Mouse (Mus musculus): ENCODE data around the gene Aprt. TPM values are rescaled to one million over a fixed set of nuclear protein-coding genes. Genes with fewer than 3 reads are reported as not detected.

The Aprt gene
- total and polyA plus RNA-seq, 2 experiments, result 59.8 to 105 TPM

DNA sequence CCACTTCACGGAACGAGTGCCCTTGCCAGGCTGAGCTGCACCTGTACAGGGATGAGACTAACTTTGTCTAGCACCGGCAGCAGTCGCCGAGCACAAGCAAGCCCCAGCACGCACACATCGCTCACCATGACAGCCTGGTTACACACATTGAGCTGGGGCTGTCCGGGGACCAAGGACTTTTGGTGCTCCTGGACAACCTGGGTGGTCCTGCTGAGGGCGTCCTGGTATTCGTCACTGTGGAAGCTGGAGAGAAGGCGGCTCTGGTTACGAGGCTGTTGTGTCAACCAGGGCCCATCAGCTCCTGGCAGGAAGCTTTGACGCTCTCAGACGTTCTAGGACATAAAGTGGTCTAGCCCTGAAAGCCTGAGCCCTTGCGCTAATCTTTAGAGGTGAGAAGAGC lies 4.2 kb upstream of the Aprt start:
- no peaks in the 10 kb centered on the region for H3K79me2 ChIP-seq (ENCODE audit: control insufficient read depth, insufficient read depth, low read length)
- no peak overlapping the region for H3K4me3 ChIP-seq (ENCODE audit: insufficient read depth, low read depth, low read length)
- DNase-seq (ENCODE audit: extremely low read depth, low read depth, low spot score), result no peak
- H3K36me3 ChIP-seq (ENCODE audit: control insufficient read depth, insufficient read depth, low read length), result no peaks in the 10 kb centered on the region
- H3K27ac ChIP-seq (replicated peaks; ENCODE audit: insufficient read depth, low read depth, low read length), result no peak overlapping the region
- 89% methylated on average over 14 of the region's 15 CpGs for WGBS
- no peaks in the 10 kb centered on the region for H3K27me3 ChIP-seq (ENCODE audit: control insufficient read depth, insufficient read depth, low read length)
- TF ChIP-seq POLR2A (IDR thresholded peaks at IDR 0.05; ENCODE audit: extremely low read depth, insufficient read depth, low read length), result no peak
- no peak for TF ChIP-seq CTCF (IDR thresholded peaks at IDR 0.05; ENCODE audit: low read depth, low read length)
- peaks cover 5% of the 10 kb centered on the region for H3K4me1 ChIP-seq (ENCODE audit: control insufficient read depth, insufficient read depth, low read length)
- no peak overlapping the region for H3K9ac ChIP-seq (ENCODE audit: low read depth, low read length)

DNA sequence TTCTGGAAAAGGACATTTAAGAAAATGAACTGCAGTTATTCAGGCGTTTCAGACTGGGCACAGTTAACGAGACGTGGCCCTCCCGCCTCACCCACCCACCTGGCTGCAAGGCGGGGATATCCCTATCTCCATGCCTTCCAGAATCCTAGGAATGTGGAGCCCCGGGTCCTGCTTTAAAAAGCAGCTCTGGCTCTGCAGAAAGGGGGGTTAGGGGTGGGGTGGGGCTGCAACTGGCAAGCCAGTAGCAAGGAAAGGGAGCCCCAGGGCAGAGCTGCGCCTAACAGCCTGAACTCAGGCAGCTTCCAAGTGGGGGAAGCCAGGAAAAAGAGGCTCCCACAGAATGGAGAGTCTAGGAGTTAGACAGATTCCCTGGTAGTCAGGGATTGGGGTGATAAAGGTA lies 2.5 kb upstream of the Aprt start:
- H3K79me2 ChIP-seq (ENCODE audit: control insufficient read depth, insufficient read depth, low read length), result no peaks in the 10 kb centered on the region
- DNase-seq (ENCODE audit: extremely low read depth, low read depth, low spot score), result no peak
- H3K9ac ChIP-seq (ENCODE audit: low read depth, low read length), result no peak overlapping the region
- H3K4me3 ChIP-seq (ENCODE audit: insufficient read depth, low read depth, low read length), result no peak overlapping the region
- H3K36me3 ChIP-seq (ENCODE audit: control insufficient read depth, insufficient read depth, low read length), result no peaks in the 10 kb centered on the region
- H3K27ac ChIP-seq (replicated peaks; ENCODE audit: insufficient read depth, low read depth, low read length), result no peak overlapping the region
- peaks cover 20% of the 10 kb centered on the region for H3K4me1 ChIP-seq (ENCODE audit: control insufficient read depth, insufficient read depth, low read length)
- no peaks in the 10 kb centered on the region for H3K27me3 ChIP-seq (ENCODE audit: control insufficient read depth, insufficient read depth, low read length)
- 84% methylated on average over 7 of the region's 7 CpGs for WGBS
- no peak for TF ChIP-seq POLR2A (IDR thresholded peaks at IDR 0.05; ENCODE audit: extremely low read depth, insufficient read depth, low read length)
- TF ChIP-seq CTCF (IDR thresholded peaks at IDR 0.05; ENCODE audit: low read depth, low read length), result no peak

DNA sequence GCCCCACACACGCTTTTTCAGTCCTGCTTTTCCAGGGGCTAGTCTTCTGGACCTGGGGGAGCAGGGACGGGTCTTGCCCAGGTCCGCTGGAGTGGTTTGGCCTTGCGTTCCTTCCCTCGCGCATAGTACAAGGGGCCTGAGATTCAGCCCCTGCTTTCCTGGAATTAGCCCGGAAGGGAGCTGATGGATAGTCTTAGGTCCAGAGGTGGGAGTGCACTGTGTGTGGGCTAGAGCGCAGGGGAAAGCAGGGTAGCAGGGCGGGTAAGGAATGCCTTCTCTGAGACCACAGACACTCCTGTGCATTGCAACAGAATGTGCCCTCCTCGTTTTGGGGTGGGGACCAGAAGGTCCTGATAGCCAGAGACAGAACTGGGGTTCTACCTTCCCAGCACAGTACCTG lies 407 bp upstream of the Aprt start:
- H3K27ac ChIP-seq (replicated peaks; ENCODE audit: insufficient read depth, low read depth, low read length), result no peak overlapping the region
- WGBS, result 66% methylated on average over 10 of the region's 10 CpGs
- TF ChIP-seq POLR2A (IDR thresholded peaks at IDR 0.05; ENCODE audit: extremely low read depth, insufficient read depth, low read length) (no peak), CTCF (IDR thresholded peaks at IDR 0.05; ENCODE audit: low read depth, low read length) (no peak)
- peaks cover 20% of the 10 kb centered on the region for H3K4me1 ChIP-seq (ENCODE audit: control insufficient read depth, insufficient read depth, low read length)
- H3K9ac ChIP-seq (ENCODE audit: low read depth, low read length), result no peak overlapping the region
- DNase-seq (ENCODE audit: extremely low read depth, low read depth, low spot score), result no peak
- H3K27me3 ChIP-seq (ENCODE audit: control insufficient read depth, insufficient read depth, low read length), result no peaks in the 10 kb centered on the region
- no peaks in the 10 kb centered on the region for H3K36me3 ChIP-seq (ENCODE audit: control insufficient read depth, insufficient read depth, low read length)
- H3K4me3 ChIP-seq (ENCODE audit: insufficient read depth, low read depth, low read length), result no peak overlapping the region
- no peaks in the 10 kb centered on the region for H3K79me2 ChIP-seq (ENCODE audit: control insufficient read depth, insufficient read depth, low read length)

DNA sequence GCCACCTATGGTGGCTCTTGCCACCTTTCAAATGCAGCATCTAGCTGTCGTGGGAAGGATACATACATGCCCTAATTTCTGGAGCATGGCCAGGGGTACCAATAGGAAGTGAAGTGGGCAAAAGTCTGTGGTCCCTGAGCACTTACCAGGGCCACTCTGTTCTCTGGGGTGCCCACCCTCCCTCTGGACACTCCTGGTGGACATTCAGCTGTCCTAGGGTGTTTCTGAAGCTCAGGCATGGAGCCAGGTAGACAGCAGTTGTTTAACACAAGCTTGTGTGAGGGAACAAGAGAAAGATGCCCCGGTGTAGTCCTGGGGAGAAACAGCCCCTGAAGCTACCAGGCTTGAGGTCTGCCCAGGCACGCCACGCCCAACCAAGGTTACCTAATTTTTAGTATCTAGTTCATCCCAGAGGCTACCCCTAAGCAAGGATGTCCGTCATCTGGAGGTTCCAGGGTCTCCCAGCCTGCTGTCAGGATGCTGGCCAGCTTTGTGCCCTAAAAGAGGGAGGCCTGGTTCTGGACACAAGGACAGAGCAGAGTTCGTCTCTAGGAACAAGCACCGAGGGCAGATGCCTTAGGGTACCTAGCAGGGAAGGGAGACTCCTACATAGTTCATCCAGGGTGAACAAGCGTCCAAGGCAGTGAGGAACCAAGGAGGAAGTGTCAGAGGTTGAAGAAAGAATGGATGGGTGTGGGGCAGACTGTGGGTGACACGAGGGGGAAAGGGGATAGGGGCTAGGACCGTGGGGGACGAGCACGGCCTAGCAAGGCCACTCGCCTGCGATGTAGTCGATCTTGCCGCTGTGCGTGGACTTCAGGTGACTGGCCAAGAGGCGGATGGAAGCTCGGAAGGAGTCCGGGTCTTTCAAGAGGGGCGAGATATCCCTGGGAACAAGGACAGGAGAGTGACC lies 718 bp downstream of the Aprt start:
- Histone ChIP-seq H3K27ac (replicated peaks; ENCODE audit: insufficient read depth, low read depth, low read length) (peak overlapping the region; percentile 57), H3K4me1 (ENCODE audit: control insufficient read depth, insufficient read depth, low read length) (peaks cover 20% of the 10 kb centered on the region), H3K36me3 (ENCODE audit: control insufficient read depth, insufficient read depth, low read length) (no peaks in the 10 kb centered on the region), H3K27me3 (ENCODE audit: control insufficient read depth, insufficient read depth, low read length) (no peaks in the 10 kb centered on the region), H3K4me3 (ENCODE audit: insufficient read depth, low read depth, low read length) (peak overlapping the region; percentile 79), H3K79me2 (ENCODE audit: control insufficient read depth, insufficient read depth, low read length) (no peaks in the 10 kb centered on the region), H3K9ac (ENCODE audit: low read depth, low read length) (peak overlapping the region; percentile 81)
- WGBS, result 11% methylated on average over 21 of the region's 21 CpGs
- TF ChIP-seq POLR2A (IDR thresholded peaks at IDR 0.05; ENCODE audit: extremely low read depth, insufficient read depth, low read length) (no peak), CTCF (IDR thresholded peaks at IDR 0.05; ENCODE audit: low read depth, low read length) (no peak)
- DNase-seq (ENCODE audit: extremely low read depth, low read depth, low spot score), result peak; percentile 20

DNA sequence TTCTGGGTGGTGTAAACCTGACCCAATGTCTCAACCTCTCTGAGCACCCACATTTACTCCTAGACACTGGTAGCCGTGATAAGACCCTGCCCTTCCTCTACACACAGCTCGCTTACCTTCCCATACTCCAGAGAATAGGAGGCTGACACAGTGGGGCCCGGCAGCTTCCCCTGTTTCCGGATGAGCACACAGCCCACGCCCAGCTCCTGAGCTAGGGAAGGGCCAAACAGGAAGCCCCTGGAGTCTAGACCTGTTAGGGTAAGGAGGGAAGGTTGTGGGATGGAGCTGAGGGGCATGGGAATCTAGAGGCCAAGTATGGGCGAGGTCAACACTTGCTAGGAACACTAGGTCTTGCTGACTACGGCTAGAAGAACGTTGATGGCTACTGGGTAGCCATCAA lies 1.4 kb downstream of the Aprt start:
- Histone ChIP-seq H3K27ac (replicated peaks; ENCODE audit: insufficient read depth, low read depth, low read length) (peak overlapping the region; percentile 76), H3K9ac (ENCODE audit: low read depth, low read length) (no peak overlapping the region), H3K4me1 (ENCODE audit: control insufficient read depth, insufficient read depth, low read length) (peaks cover 20% of the 10 kb centered on the region), H3K36me3 (ENCODE audit: control insufficient read depth, insufficient read depth, low read length) (no peaks in the 10 kb centered on the region), H3K4me3 (ENCODE audit: insufficient read depth, low read depth, low read length) (no peak overlapping the region), H3K27me3 (ENCODE audit: control insufficient read depth, insufficient read depth, low read length) (no peaks in the 10 kb centered on the region), H3K79me2 (ENCODE audit: control insufficient read depth, insufficient read depth, low read length) (no peaks in the 10 kb centered on the region)
- 56% methylated on average over 8 of the region's 8 CpGs for WGBS
- no peak for DNase-seq (ENCODE audit: extremely low read depth, low read depth, low spot score)
- TF ChIP-seq POLR2A (IDR thresholded peaks at IDR 0.05; ENCODE audit: extremely low read depth, insufficient read depth, low read length), result no peak
- TF ChIP-seq CTCF (IDR thresholded peaks at IDR 0.05; ENCODE audit: low read depth, low read length), result no peak

DNA sequence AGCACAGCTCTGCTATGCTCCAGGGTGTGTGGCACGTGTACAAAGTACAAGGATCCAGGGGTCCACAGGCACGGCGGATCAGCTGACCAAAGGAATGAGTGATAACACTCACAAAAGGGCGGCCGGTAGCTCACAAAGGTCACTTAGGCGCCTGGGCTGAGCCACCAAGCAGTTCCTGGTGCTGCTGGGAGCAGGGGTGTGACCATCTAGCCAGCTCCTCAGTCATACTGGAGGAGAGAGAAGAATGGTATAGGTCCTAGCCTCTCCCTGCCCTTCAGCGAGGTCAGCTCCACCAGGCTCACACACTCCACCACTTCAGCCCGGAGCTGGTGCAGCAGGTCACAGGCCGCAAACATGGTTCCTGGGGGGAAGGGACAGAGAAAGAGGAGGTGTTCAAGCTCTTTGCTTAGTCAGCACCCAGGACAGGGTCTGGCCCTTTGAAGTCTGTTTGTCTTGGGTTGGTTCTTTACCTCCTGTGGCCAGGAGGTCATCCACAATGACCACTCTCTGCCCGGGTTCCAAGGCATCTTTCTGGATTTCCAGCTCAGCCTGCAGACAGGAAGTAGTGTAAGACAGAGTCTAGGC lies 1.9 kb downstream of the Aprt start:
- peaks cover 20% of the 10 kb centered on the region for H3K4me1 ChIP-seq (ENCODE audit: control insufficient read depth, insufficient read depth, low read length)
- H3K9ac ChIP-seq (ENCODE audit: low read depth, low read length), result no peak overlapping the region
- no peak for TF ChIP-seq POLR2A (IDR thresholded peaks at IDR 0.05; ENCODE audit: extremely low read depth, insufficient read depth, low read length)
- TF ChIP-seq CTCF (IDR thresholded peaks at IDR 0.05; ENCODE audit: low read depth, low read length), result no peak
- no peak overlapping the region for H3K4me3 ChIP-seq (ENCODE audit: insufficient read depth, low read depth, low read length)
- no peaks in the 10 kb centered on the region for H3K27me3 ChIP-seq (ENCODE audit: control insufficient read depth, insufficient read depth, low read length)
- H3K27ac ChIP-seq (replicated peaks; ENCODE audit: insufficient read depth, low read depth, low read length), result peak overlapping the region; percentile 76
- H3K36me3 ChIP-seq (ENCODE audit: control insufficient read depth, insufficient read depth, low read length), result no peaks in the 10 kb centered on the region
- WGBS, result 12% methylated on average over 10 of the region's 10 CpGs
- H3K79me2 ChIP-seq (ENCODE audit: control insufficient read depth, insufficient read depth, low read length), result no peaks in the 10 kb centered on the region
- peak; percentile 83 for DNase-seq (ENCODE audit: extremely low read depth, low read depth, low spot score)
